Mouse (Mus musculus) neural tube, embryonic 10.5 days (tissue): Measurements from ENCODE around the gene Sec14l5.
"Not testable (repeated sequence)": the region's sequence is repeated elsewhere in the genome, so short reads cannot be mapped to it uniquely, and the experiment has no call there.

Experiments used
- DNase-seq: peaks from one replicate; pipeline ENCODE4 v3.0.0-alpha.2; 2017; ENCODE audit warnings: low spot score; ENCODE audit errors: extremely low spot score

Sec14l5 gene

GRCm38 (mm10) chr16:5214126-5214525 is 67.2 kb downstream of the Sec14l5 start:
- DNase-seq: no peak

GRCm38 (mm10) chr16:5216686-5217085 is 69.8 kb downstream of the Sec14l5 start:
- no peak for DNase-seq

GRCm38 (mm10) chr16:5217341-5218133 is 70.6 kb downstream of the Sec14l5 start:
- DNase-seq: no peak

GRCm38 (mm10) chr16:5221403-5221802 is 74.5 kb downstream of the Sec14l5 start:
- no peak for DNase-seq

GRCm38 (mm10) chr16:5222140-5222539 is 75.2 kb downstream of the Sec14l5 start, which contains the start of gene AU021092:
Gene AU021092 (minus strand): TSS chr16:5222299.
- no peak for DNase-seq

- DNase-seq: not testable (repeated sequence)
Measured at GRCm38 (mm10) chr16:5226534-5226933, 79.6 kb downstream of the Sec14l5 start.

- DNase-seq: not testable (repeated sequence)
Measured at GRCm38 (mm10) chr16:5227501-5227900, 80.6 kb downstream of the Sec14l5 start.

- DNase-seq: not testable (repeated sequence)
Measured at GRCm38 (mm10) chr16:5228103-5228502, 81.2 kb downstream of the Sec14l5 start.

- DNase-seq: no peak
Measured at GRCm38 (mm10) chr16:5232982-5233381, 86.1 kb downstream of the Sec14l5 start.

GRCm38 (mm10) chr16:5233418-5234313 is 86.8 kb downstream of the Sec14l5 start, which contains the start of gene Alg1:
Gene Alg1 (plus strand): TSS chr16:5233621.
- DNase-seq: peak; percentile 92
